Mouse (Mus musculus) midbrain, embryonic 10.5 days (tissue): ENCODE measurements around the gene Immp2l. TPM values are rescaled to one million over a fixed set of nuclear protein-coding genes. Genes with fewer than 3 reads are reported as not detected.

Experiments
- DNase-seq: peaks from one replicate; pipeline ENCODE4 v3.0.0-alpha.2; 2017; ENCODE audit warnings: low spot score
- H3K27ac ChIP-seq: fragments of 300-500 bp; sonication (generic); replicated peaks from 2 replicates; pipeline ENCODE4 v1.5.1; 2016; ENCODE audit warnings: mild to moderate bottlenecking
- H3K27me3 ChIP-seq: fragments of 300-500 bp; sonication (generic); 2 replicates; pipeline ENCODE4 v1.6.1; 2016; ENCODE audit warnings: low read depth, mild to moderate bottlenecking; ENCODE audit not compliant: poor library complexity, severe bottlenecking
- H3K36me3 ChIP-seq: fragments of 300-500 bp; sonication (generic); 2 replicates; pipeline ENCODE4 v1.6.1; 2016; ENCODE audit warnings: mild to moderate bottlenecking, moderate library complexity
- H3K4me1 ChIP-seq: fragments of 300-500 bp; sonication (generic); 2 replicates; pipeline ENCODE4 v1.6.1; 2016
- H3K4me3 ChIP-seq: fragments of 300-500 bp; sonication (generic); 2 replicates; pipeline ENCODE4 v1.5.1; 2016; ENCODE audit warnings: mild to moderate bottlenecking, moderate library complexity
- H3K9me3 ChIP-seq: fragments of 300-500 bp; sonication (generic); replicated peaks from 2 replicates; pipeline ENCODE4 v1.6.1; 2016; ENCODE audit warnings: mild to moderate bottlenecking
- WGBS: fragments of 180-500 bp; shearing (Covaris S2); methylation state at CpG from one replicate; pipeline ENCODE4 v1.1.7; 2016; 5-methylcytosine and 5-hydroxymethylcytosine counted together
- polyA plus RNA-seq: library from polyadenylated mRNA; unstranded; fragments of >200 nt; fragmentation: Nextera tagmentation; extraction: Ambion mirVana; gene quantifications from 2 replicates; pipeline ENCODE4 v1.2.1, GENCODE M21; 2016

Gene Immp2l
- polyA plus RNA-seq, 1 experiment from 2014 or later, result 12.0 TPM

- no peak overlapping the region for H3K4me3 ChIP-seq
- no peaks in the 10 kb centered on the region for H3K36me3 ChIP-seq
- H3K4me1 ChIP-seq, result no peaks in the 10 kb centered on the region
- H3K27me3 ChIP-seq, result no peaks in the 10 kb centered on the region
- no peaks in the 10 kb centered on the region for H3K9me3 ChIP-seq
- no peak for DNase-seq
- H3K27ac ChIP-seq, result no peak overlapping the region
- 87% methylated on average over 2 of the region's 2 CpGs for WGBS
Observed at GRCm38 (mm10) chr12:41123207-41123606, 99.3 kb downstream of the Immp2l start.

- H3K4me3 ChIP-seq, result no peak overlapping the region
- 90% methylated on average over 3 of the region's 3 CpGs for whole genome bisulfite sequencing
Observed at GRCm38 (mm10) chr12:41134885-41135284, 111.0 kb downstream of the Immp2l start.

DNA sequence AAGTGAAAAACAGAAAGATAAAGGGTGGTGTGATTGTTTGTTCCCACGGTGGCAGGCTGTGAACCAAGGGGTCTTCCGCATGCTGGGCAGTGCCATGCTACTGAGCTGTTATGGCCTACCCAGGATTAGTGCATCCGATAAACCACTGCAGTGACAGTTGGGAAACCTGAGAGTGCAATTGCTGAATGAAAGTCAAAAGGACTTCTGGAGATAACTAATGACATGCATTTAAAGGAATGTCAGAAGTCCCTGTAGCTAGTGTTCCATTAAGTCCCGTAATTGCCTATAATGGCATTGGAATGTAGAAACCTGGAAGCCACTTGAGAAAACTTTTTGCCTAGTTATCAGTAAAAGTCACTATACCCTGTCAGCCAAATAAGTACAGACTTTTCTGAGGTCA, 135.7 kb downstream of the Immp2l start:
- no peaks in the 10 kb centered on the region for H3K4me1 ChIP-seq
- 90% methylated on average over 4 of the region's 4 CpGs for WGBS
- H3K27me3 ChIP-seq, result no peaks in the 10 kb centered on the region
- H3K36me3 ChIP-seq, result no peaks in the 10 kb centered on the region
- no peak overlapping the region for H3K4me3 ChIP-seq
- no peak for DNase-seq
- H3K27ac ChIP-seq, result no peak overlapping the region
- H3K9me3 ChIP-seq, result no peaks in the 10 kb centered on the region

More at GRCm38 (mm10) chr12:41134885-41135284, 111.0 kb downstream of the Immp2l start:
- Histone ChIP-seq H3K27me3 (no peaks in the 10 kb centered on the region), H3K9me3 (no peaks in the 10 kb centered on the region), H3K4me1 (no peaks in the 10 kb centered on the region), H3K36me3 (no peaks in the 10 kb centered on the region), H3K27ac (no peak overlapping the region)
- DNase-seq, result no peak

GRCm38 (mm10) chr12:41167802-41168201, 143.9 kb downstream of the Immp2l start:
- DNase-seq, result no peak
- Histone ChIP-seq H3K36me3 (no peaks in the 10 kb centered on the region), H3K27me3 (no peaks in the 10 kb centered on the region), H3K4me1 (no peaks in the 10 kb centered on the region), H3K4me3 (no peak overlapping the region), H3K9me3 (no peaks in the 10 kb centered on the region), H3K27ac (no peak overlapping the region)
- 88% methylated on average over 4 of the region's 4 CpGs for whole genome bisulfite sequencing

DNA sequence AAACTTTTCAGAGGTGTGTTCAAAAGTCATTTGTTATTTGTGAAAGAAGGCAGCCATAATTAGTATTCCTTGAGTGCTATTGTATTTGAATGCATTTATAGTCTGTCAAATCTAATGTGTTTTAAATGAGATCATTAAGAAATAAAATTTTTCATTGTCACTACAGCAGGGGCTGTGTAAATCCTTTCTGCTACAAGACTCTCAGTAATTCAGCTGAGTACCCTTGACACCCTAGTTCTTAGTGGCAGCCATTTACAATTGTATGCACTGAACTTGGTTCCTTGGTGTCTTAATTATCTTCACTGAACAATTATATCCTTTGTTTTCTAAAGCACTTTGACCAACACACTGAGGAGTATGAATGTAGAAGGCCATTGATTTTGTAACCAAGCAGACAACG, 146.2 kb downstream of the Immp2l start:
- no peak for DNase-seq
- H3K4me3 ChIP-seq, result no peak overlapping the region
- WGBS, result 72% methylated on average over 1 of the region's 1 CpGs
- H3K27me3 ChIP-seq, result no peaks in the 10 kb centered on the region
- H3K4me1 ChIP-seq, result no peaks in the 10 kb centered on the region
- H3K27ac ChIP-seq, result no peak overlapping the region
- no peaks in the 10 kb centered on the region for H3K36me3 ChIP-seq
- H3K9me3 ChIP-seq, result no peaks in the 10 kb centered on the region

- DNase-seq, result no peak
- H3K36me3 ChIP-seq, result no peaks in the 10 kb centered on the region
- no peaks in the 10 kb centered on the region for H3K27me3 ChIP-seq
- H3K9me3 ChIP-seq, result no peaks in the 10 kb centered on the region
- no peak overlapping the region for H3K27ac ChIP-seq
- no peaks in the 10 kb centered on the region for H3K4me1 ChIP-seq
- no peak overlapping the region for H3K4me3 ChIP-seq
Observed at GRCm38 (mm10) chr12:41182856-41183255, 159.0 kb downstream of the Immp2l start.

GRCm38 (mm10) chr12:41185060-41185459, 161.2 kb downstream of the Immp2l start:
- WGBS, result 81% methylated on average over 4 of the region's 4 CpGs
- H3K27ac ChIP-seq, result no peak overlapping the region
- no peak overlapping the region for H3K4me3 ChIP-seq
- H3K9me3 ChIP-seq, result no peaks in the 10 kb centered on the region
- no peaks in the 10 kb centered on the region for H3K4me1 ChIP-seq
- DNase-seq, result no peak
- no peaks in the 10 kb centered on the region for H3K36me3 ChIP-seq
- no peaks in the 10 kb centered on the region for H3K27me3 ChIP-seq

- 90% methylated on average over 6 of the region's 6 CpGs for WGBS
- Histone ChIP-seq H3K27ac (no peak overlapping the region), H3K4me1 (no peaks in the 10 kb centered on the region), H3K27me3 (no peaks in the 10 kb centered on the region), H3K4me3 (no peak overlapping the region), H3K9me3 (no peaks in the 10 kb centered on the region), H3K36me3 (no peaks in the 10 kb centered on the region)
- DNase-seq, result no peak
Observed at GRCm38 (mm10) chr12:41185509-41185908, 161.6 kb downstream of the Immp2l start.

DNA sequence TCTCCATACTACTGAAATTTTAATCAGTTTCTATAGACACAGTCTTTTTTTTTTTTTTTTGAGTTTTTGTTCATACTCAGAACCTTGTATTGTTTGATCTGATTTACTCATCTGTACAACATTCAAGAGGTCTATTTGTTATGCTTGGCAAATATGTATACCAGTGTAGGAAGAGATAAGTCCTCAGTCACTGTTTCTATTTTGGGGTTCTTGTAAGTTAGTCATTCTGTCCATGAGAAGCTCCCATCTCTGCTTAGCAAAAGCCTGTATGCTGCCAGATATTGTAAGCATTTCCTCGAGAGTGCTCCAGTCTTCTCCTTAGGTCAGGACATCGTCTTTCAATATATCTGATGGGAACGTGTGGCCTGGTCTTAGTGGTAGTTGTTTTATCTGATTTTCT, 168.9 kb downstream of the Immp2l start:
- H3K27me3 ChIP-seq, result no peaks in the 10 kb centered on the region
- no peak overlapping the region for H3K4me3 ChIP-seq
- DNase-seq, result no peak
- H3K36me3 ChIP-seq, result no peaks in the 10 kb centered on the region
- no peak overlapping the region for H3K27ac ChIP-seq
- no peaks in the 10 kb centered on the region for H3K9me3 ChIP-seq
- no peaks in the 10 kb centered on the region for H3K4me1 ChIP-seq
- WGBS, result 89% methylated on average over 3 of the region's 3 CpGs

DNA sequence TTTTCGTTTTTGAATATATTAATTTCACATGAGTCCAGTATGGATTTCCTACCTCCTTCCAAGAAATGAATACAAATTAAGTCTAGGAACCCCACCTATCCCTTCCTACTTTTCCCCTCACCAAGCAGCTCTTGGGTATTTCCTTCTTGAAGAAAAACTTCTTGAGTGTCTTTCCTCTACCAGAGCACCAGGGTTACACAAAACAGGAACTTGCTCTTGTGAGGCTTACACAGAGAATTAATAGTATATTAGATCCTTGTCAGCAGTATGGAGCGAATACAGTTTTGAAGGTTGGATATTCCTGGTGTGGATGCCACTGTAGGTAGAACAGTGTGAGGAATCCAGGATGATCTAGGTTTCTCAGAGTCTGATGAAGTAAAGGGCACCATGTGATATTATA, 172.5 kb downstream of the Immp2l start:
- Histone ChIP-seq H3K9me3 (no peaks in the 10 kb centered on the region), H3K27ac (no peak overlapping the region), H3K4me1 (no peaks in the 10 kb centered on the region), H3K27me3 (no peaks in the 10 kb centered on the region), H3K4me3 (no peak overlapping the region), H3K36me3 (no peaks in the 10 kb centered on the region)
- WGBS, result 91% methylated on average over 2 of the region's 2 CpGs
- DNase-seq, result no peak

DNA sequence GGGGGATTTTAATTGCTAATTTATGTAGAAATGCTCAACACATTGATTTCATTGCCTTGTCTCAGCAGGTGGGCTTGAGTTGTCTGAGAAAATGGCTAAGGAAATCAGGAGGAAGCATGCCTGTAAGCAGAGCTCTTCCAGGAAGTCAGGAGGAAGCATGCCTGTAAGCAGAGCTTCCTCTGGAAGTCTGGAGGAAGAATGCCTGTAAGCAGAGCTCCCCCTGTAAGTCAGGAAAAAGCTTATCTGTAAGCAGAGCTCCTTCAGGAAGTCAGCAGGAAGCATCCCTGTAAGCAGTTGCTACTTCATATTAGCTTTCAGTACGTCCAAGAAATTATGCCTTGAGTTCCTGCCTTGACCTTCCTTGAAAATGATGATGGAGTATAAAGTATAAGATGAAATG, 191.3 kb downstream of the Immp2l start:
- H3K4me1 ChIP-seq, result no peaks in the 10 kb centered on the region
- no peak for DNase-seq
- no peak overlapping the region for H3K27ac ChIP-seq
- H3K27me3 ChIP-seq, result no peaks in the 10 kb centered on the region
- WGBS, result 71% methylated on average over 1 of the region's 1 CpGs
- H3K9me3 ChIP-seq, result no peaks in the 10 kb centered on the region
- no peak overlapping the region for H3K4me3 ChIP-seq
- H3K36me3 ChIP-seq, result no peaks in the 10 kb centered on the region

DNA sequence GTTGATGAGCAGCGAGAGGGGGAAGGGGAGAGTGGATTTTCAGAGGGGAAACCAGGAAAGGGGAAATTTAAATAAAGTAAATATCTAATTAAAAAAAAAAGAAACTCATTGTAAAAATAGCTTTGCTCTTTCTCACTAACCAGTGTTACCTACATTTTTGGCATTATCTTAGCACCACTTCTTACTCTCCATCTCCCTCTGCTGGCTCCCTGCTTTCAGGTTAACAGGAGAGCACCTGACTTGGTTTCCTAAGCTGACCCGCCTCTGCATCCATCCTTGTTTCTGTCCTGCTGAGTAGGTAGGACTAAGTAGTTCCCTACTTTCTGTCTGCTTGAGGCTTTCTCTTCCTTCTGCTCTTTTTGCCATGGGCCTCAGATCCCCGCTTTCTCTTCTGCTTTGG, 198.0 kb downstream of the Immp2l start:
- WGBS, result 58% methylated on average over 3 of the region's 3 CpGs
- Histone ChIP-seq H3K4me1 (no peaks in the 10 kb centered on the region), H3K27ac (no peak overlapping the region), H3K27me3 (no peaks in the 10 kb centered on the region), H3K36me3 (no peaks in the 10 kb centered on the region), H3K9me3 (no peaks in the 10 kb centered on the region), H3K4me3 (no peak overlapping the region)
- DNase-seq, result no peak

DNA sequence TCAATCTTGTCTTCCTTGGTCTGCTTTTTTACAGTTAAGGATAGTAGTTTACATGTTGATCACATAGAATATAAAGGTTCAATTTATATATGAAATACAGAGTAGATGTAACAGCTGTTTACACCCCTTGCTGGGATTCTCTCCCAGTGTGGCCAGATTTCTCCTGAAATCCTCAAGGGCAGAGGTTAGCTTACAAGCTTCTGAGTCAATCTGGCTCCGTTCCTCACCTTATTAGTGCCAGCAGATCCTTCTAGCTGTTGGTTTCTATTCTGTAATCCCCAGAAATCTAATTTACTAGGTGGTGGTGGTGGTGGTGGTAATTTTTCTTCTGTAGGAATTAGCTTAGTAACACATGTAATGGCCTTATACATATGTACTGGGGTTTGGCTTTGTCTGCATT, 199.8 kb downstream of the Immp2l start:
- no peaks in the 10 kb centered on the region for H3K9me3 ChIP-seq
- no peak for DNase-seq
- no peaks in the 10 kb centered on the region for H3K36me3 ChIP-seq
- no peaks in the 10 kb centered on the region for H3K27me3 ChIP-seq
- H3K4me3 ChIP-seq, result no peak overlapping the region
- no peaks in the 10 kb centered on the region for H3K4me1 ChIP-seq
- H3K27ac ChIP-seq, result no peak overlapping the region
- WGBS, result 69% methylated on average over 1 of the region's 1 CpGs

GRCm38 (mm10) chr12:41224538-41224937, 200.6 kb downstream of the Immp2l start:
- no peak overlapping the region for H3K27ac ChIP-seq
- DNase-seq, result no peak
- no peaks in the 10 kb centered on the region for H3K4me1 ChIP-seq
- no peaks in the 10 kb centered on the region for H3K9me3 ChIP-seq
- H3K4me3 ChIP-seq, result no peak overlapping the region
- H3K36me3 ChIP-seq, result no peaks in the 10 kb centered on the region
- no peaks in the 10 kb centered on the region for H3K27me3 ChIP-seq
- 76% methylated on average over 4 of the region's 4 CpGs for WGBS
